Mouse (Mus musculus) kidney, adult 2 months (tissue): ENCODE measurements around the gene Lix1l. TPM values are rescaled to one million over a fixed set of nuclear protein-coding genes. Genes with fewer than 3 reads are reported as not detected.
A peak's percentile ranks its signal among the peaks of the same experiment; 100 is the strongest.

Source experiments
- DNase-seq: peaks from one replicate; pipeline ENCODE4 v3.0.0; 2021
- H3K27ac ChIP-seq: fragments of 200-500 bp; 2 replicates; pipeline ENCODE4 v1.5.1; 2012; ENCODE audit warnings: low read depth, low read length, control low read depth, inconsistent platforms; ENCODE audit not compliant: insufficient read depth
- H3K27me3 ChIP-seq: fragments of 200-500 bp; replicated peaks from 2 replicates; pipeline ENCODE4 v1.6.1; 2012; ENCODE audit warnings: mild to moderate bottlenecking, moderate library complexity, low read length, inconsistent platforms; ENCODE audit not compliant: control insufficient read depth, insufficient read depth
- H3K36me3 ChIP-seq: fragments of 200-500 bp; 2 replicates; pipeline ENCODE4 v1.6.1; 2012; ENCODE audit warnings: mild to moderate bottlenecking, moderate library complexity, low read length, inconsistent platforms; ENCODE audit not compliant: control insufficient read depth, insufficient read depth
- H3K4me1 ChIP-seq: fragments of 200-500 bp; 2 replicates; pipeline ENCODE4 v1.6.1; 2011; ENCODE audit warnings: low read length; ENCODE audit not compliant: control insufficient read depth, insufficient read depth
- H3K4me3 ChIP-seq: fragments of 200-500 bp; 2 replicates; pipeline ENCODE4 v1.5.1; 2011; ENCODE audit warnings: mild to moderate bottlenecking, low read depth, low read length, control low read depth; ENCODE audit not compliant: insufficient read depth
- CTCF ChIP-seq: fragments of 200-500 bp; conservative IDR thresholded peaks from 2 replicates; pipeline ENCODE4 v1.5.1; 2011; ENCODE audit warnings: low read depth, mild to moderate bottlenecking, control low read depth, low read length, moderate library complexity, mixed read lengths; ENCODE audit not compliant: insufficient read depth, insufficient read length
- POLR2A ChIP-seq: fragments of 200-500 bp; IDR thresholded peaks from one replicate; pipeline ENCODE4 v1.6.1; 2011; ENCODE audit warnings: low read depth, low read length, control low read depth
- WGBS: fragments of 180-500 bp; shearing (Covaris S2); methylation state at CpG from one replicate; pipeline ENCODE4 v1.1.7; 2018; 5-methylcytosine and 5-hydroxymethylcytosine counted together
- polyA plus RNA-seq: library from polyadenylated mRNA; depleted of rRNA; stranded (reverse); fragments of >200 nt; gene quantifications from 2 replicates; pipeline ENCODE4 v1.2.3, GENCODE M21; 2012

The Lix1l gene
- polyA plus RNA-seq, 1 experiment = 9.6 TPM

GRCm38 (mm10) chr3:96634015-96634414 is 33.1 kb downstream of the Lix1l start:
- Histone ChIP-seq H3K27me3 (no peaks in the 10 kb centered on the region; the same call in 1 of the 2 replicates), H3K27ac (no peak overlapping the region), H3K4me1 (peaks cover 13% of the 10 kb centered on the region), H3K36me3 (no peaks in the 10 kb centered on the region), H3K4me3 (no peak overlapping the region)
- DNase-seq = no peak
- TF ChIP-seq CTCF = no peak
- TF ChIP-seq POLR2A = no peak
- 88% methylated on average over 1 of the region's 1 CpGs for WGBS

DNA sequence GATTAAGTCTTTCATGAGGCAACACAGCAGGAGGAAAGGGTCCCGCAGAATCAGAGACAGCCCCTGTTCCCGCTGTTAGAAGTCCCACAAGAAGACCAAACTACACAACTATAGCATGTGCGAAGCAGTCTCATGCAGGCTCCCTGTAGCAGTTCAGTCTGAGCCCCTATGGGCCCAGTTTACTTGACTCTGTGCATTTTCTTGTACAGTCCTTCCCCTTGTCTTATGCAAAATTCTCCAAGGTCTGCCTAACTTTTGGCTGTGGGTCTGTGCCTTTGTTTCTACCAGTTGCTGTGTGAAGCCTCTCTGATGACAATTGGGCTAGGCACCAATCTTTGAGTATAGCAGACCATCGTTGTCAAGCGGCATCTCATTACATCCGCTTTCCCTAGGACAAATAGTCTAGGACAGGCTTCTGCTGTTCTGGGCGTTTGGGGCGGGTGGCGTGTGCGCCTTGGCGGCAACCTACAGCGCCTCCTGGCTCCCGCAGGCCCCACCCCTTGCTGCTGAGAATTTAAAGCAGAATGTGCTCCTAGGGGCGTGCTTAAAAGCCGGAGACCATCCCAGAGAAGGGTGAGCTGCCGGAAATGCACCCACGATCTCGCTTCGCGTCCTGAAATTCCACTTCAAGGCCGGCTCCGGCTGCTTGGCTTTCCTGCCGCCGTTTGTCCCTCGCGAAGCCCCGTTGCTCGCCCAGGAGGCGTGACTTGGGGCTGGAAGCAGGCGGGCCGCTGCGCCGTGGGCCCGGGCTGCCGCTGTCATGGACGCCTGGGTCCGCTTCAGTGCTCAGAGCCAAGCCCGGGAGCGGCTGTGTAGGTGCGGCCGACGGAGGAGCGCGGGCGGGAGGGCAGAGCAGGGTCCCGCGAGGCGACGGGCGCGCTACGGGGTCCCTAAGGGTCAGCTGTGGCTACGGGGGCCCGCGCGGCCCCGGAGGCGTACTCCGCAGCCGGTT is 34.3 kb downstream of the Lix1l start, which contains the start of the genes Pex11b and Gm42957:
TSS of gene Pex11b (plus strand) at position 449 of the 952 bp plus-strand sequence.
TSS of gene Gm42957 (plus strand) at position 547 of the 952 bp plus-strand sequence.
- 2% methylated on average over 60 of the region's 60 CpGs for WGBS
- Histone ChIP-seq H3K4me3 (peak within 1 kb of the TSS; percentile 75), H3K36me3 (no peaks in the 10 kb centered on the region), H3K27me3 (no peaks in the 10 kb centered on the region; the same call in 1 of the 2 replicates), H3K27ac (peak within 1 kb of the TSS; percentile 48), H3K4me1 (peaks cover 13% of the 10 kb centered on the region)
- DNase-seq = peak; percentile 95
- TF ChIP-seq CTCF = 0 out of 2 replicates have a peak, but pooled peaks have one; percentile 14
- TF ChIP-seq POLR2A = no peak

- DNase-seq = no peak
- Histone ChIP-seq H3K36me3 (no peaks in the 10 kb centered on the region), H3K4me1 (peaks cover 13% of the 10 kb centered on the region), H3K27me3 (no peaks in the 10 kb centered on the region; the same call in 1 of the 2 replicates), H3K27ac (peak overlapping the region; percentile 48; the same call in 1 of the 2 replicates), H3K4me3 (peak overlapping the region; percentile 75)
- no peak for TF ChIP-seq CTCF
- no peak for TF ChIP-seq POLR2A
- WGBS = 6% methylated on average over 15 of the region's 15 CpGs
These were observed 35.0 kb downstream of the Lix1l start for GRCm38 (mm10) chr3:96635906-96636305.

- Histone ChIP-seq H3K36me3 (no peaks in the 10 kb centered on the region), H3K4me1 (peaks cover 13% of the 10 kb centered on the region), H3K27me3 (no peaks in the 10 kb centered on the region; the same call in 1 of the 2 replicates), H3K27ac (no peak overlapping the region), H3K4me3 (peak overlapping the region; percentile 28)
- no peak for TF ChIP-seq CTCF
- TF ChIP-seq POLR2A = no peak
- no peak for DNase-seq
- WGBS = 57% methylated on average over 11 of the region's 11 CpGs
These were observed 35.5 kb downstream of the Lix1l start for GRCm38 (mm10) chr3:96636448-96636847.

DNA sequence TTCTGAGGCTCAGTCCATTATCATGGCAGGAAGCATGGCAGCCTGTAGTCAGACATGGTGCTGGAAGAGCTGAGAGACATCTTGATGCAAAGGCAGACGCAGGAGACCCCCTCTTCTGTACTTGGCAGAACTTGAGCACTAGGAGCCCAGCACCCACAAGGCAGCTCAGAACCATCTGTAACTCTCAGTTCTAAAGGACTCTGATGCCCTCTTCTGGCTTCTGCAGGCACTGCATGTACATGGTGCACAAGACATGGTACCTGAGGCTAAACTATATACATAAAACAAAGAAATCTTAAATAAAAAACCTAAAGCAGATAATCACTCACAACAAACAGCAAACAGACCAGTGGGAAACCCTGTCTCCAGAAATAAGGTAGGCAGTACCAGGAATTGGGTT is 38.3 kb downstream of the Lix1l start:
- peak; percentile 77 for DNase-seq
- Histone ChIP-seq H3K4me3 (no peak overlapping the region), H3K27ac (no peak overlapping the region), H3K27me3 (no peaks in the 10 kb centered on the region; the same call in 1 of the 2 replicates), H3K36me3 (no peaks in the 10 kb centered on the region), H3K4me1 (peaks cover 13% of the 10 kb centered on the region)
- TF ChIP-seq CTCF (peak; percentile 76), POLR2A (no peak)
- 92% methylated on average over 1 of the region's 1 CpGs for WGBS

- TF ChIP-seq POLR2A = no peak
- peak; percentile 59 for TF ChIP-seq CTCF
- peak; percentile 43 for DNase-seq
- 68% methylated on average over 7 of the region's 7 CpGs for WGBS
- no peaks in the 10 kb centered on the region for H3K36me3 ChIP-seq
- H3K27ac ChIP-seq = no peak within 1 kb of the TSS
- H3K27me3 ChIP-seq = no peaks in the 10 kb centered on the region
- H3K4me3 ChIP-seq = no peak within 1 kb of the TSS
- H3K4me1 ChIP-seq = no peaks in the 10 kb centered on the region
These were observed 44.2 kb downstream of the Lix1l start, which contains the start of gene Itga10 for GRCm38 (mm10) chr3:96645018-96645649. Gene Itga10 (plus strand): TSS chr3:96645584.
